Mouse (Mus musculus): ENCODE data around the gene Ptprg. TPM values are rescaled to one million over a fixed set of nuclear protein-coding genes. Genes with fewer than 3 reads are reported as not detected.

The Ptprg gene
- polyA plus RNA-seq, 1 experiment from 2014 or later, result 34.4 TPM

GRCm38 (mm10) chr14:12119260-12119659, 565.9 kb downstream of the Ptprg start:
- H3K4me2 ChIP-seq, result no peak overlapping the region
- H3K4me1 ChIP-seq, result no peaks in the 10 kb centered on the region
- WGBS, result 66% methylated on average over 8 of the region's 8 CpGs
- no peak overlapping the region for H3K27ac ChIP-seq
- no peaks in the 10 kb centered on the region for H3K27me3 ChIP-seq
- no peak overlapping the region for H3K9ac ChIP-seq
- H3K36me3 ChIP-seq, result peaks cover 14% of the 10 kb centered on the region; the same call in 1 of the 2 replicates
- H3K4me3 ChIP-seq, result no peak overlapping the region
- H3K9me3 ChIP-seq, result no peaks in the 10 kb centered on the region
- ATAC-seq (ENCODE audit: insufficient number of reproducible peaks, insufficient read depth, low FRiP score, low TSS enrichment, low read depth), result no peak

GRCm38 (mm10) chr14:12121906-12122305, 568.6 kb downstream of the Ptprg start:
- H3K27me3 ChIP-seq, result no peaks in the 10 kb centered on the region
- peaks cover 14% of the 10 kb centered on the region; the same call in 1 of the 2 replicates for H3K36me3 ChIP-seq
- no peak overlapping the region for H3K4me3 ChIP-seq
- H3K9ac ChIP-seq, result no peak overlapping the region
- WGBS, result 90% methylated on average over 7 of the region's 7 CpGs
- no peak overlapping the region for H3K4me2 ChIP-seq
- no peaks in the 10 kb centered on the region for H3K9me3 ChIP-seq
- no peak overlapping the region for H3K27ac ChIP-seq
- ATAC-seq (ENCODE audit: insufficient number of reproducible peaks, insufficient read depth, low FRiP score, low TSS enrichment, low read depth), result no peak
- H3K4me1 ChIP-seq, result no peaks in the 10 kb centered on the region

GRCm38 (mm10) chr14:12124682-12125081, 571.4 kb downstream of the Ptprg start:
- Histone ChIP-seq H3K27me3 (no peaks in the 10 kb centered on the region), H3K4me3 (no peak overlapping the region), H3K36me3 (peaks cover 14% of the 10 kb centered on the region; the same call in 1 of the 2 replicates), H3K9me3 (no peaks in the 10 kb centered on the region), H3K27ac (no peak overlapping the region), H3K4me1 (no peaks in the 10 kb centered on the region), H3K4me2 (no peak overlapping the region), H3K9ac (no peak overlapping the region)
- WGBS, result 94% methylated on average over 3 of the region's 3 CpGs
- no peak for ATAC-seq (ENCODE audit: insufficient number of reproducible peaks, insufficient read depth, low FRiP score, low TSS enrichment, low read depth)

GRCm38 (mm10) chr14:12127951-12128350, 574.6 kb downstream of the Ptprg start:
- Histone ChIP-seq H3K4me3 (no peak overlapping the region), H3K27me3 (no peaks in the 10 kb centered on the region), H3K9ac (no peak overlapping the region), H3K4me1 (no peaks in the 10 kb centered on the region), H3K36me3 (peaks cover 5% of the 10 kb centered on the region; the same call in 1 of the 2 replicates), H3K4me2 (no peak overlapping the region), H3K9me3 (no peaks in the 10 kb centered on the region), H3K27ac (no peak overlapping the region)
- 95% methylated on average over 3 of the region's 3 CpGs for WGBS
- no peak for ATAC-seq (ENCODE audit: insufficient number of reproducible peaks, insufficient read depth, low FRiP score, low TSS enrichment, low read depth)

DNA sequence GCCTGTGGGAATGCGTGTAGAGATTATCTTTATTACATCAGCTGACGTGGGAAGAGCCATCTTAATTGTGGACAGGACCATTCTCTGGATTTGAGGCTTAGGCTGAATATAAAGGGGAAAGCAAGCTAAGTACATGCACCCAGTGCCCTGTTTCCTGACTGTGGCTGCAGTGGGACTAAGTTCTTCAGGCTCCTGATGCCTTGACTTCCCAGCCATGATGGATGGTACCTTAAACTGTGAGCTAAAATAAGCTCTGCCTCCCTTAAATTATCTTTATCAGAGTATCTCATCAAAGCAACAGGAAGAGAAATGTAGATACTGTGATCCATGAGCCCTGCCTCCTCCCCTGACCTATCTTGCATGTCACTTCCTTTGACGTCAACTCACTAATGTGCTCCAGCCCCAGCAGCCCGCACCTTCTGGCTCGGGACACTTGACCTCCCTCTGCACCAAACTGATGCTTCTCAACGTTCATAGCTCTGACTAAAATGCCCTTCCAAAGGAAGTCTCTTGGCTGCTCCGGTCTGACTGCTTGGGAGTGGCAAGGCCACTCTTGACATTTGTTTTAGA, 578.8 kb downstream of the Ptprg start:
- Histone ChIP-seq H3K36me3 (no peaks in the 10 kb centered on the region), H3K4me2 (no peak overlapping the region), H3K9ac (no peak overlapping the region), H3K9me3 (no peaks in the 10 kb centered on the region), H3K27me3 (no peaks in the 10 kb centered on the region), H3K4me3 (no peak overlapping the region), H3K4me1 (no peaks in the 10 kb centered on the region), H3K27ac (no peak overlapping the region)
- 67% methylated on average over 7 of the region's 7 CpGs for WGBS
- ATAC-seq (ENCODE audit: insufficient number of reproducible peaks, insufficient read depth, low FRiP score, low TSS enrichment, low read depth), result no peak

DNA sequence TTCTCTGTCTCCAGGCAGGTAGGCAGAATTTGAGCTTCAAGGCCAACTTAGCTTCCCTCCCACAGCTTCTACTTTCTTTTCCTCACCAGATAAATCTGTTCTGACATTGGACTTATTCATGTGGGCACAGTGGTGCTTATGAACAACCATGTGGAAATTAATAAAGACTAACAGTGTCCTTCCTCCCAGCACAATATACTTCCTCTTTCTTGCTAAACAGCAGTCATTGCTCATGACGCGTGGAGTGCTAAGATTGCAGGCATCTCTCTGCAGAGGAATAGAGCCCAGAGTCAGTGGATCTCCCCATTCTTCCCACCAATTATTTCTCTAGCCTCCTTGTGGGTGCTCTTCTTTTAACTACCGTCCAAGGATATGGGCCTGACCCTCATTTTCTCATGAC, 579.8 kb downstream of the Ptprg start:
- WGBS, result 88% methylated on average over 3 of the region's 3 CpGs

DNA sequence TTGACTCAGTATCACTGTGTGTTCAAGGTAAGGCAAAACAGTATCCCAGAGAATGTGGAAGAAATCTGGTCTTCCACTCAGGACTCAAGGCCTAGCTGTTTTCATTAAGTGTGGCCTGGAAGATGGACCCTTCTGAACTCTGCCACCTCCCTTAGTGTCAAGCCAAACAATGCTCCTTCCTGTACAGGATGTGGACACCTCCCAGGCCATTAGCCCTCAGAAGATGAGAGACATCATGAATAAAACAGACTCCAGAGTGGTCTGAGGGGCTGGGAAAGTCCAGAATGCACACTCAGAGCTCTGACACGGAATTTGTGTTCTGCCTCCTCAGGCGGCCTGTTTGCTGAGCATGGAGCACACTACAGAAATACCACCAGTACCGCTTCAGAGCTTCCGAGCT, 581.2 kb downstream of the Ptprg start:
- H3K4me2 ChIP-seq, result no peak overlapping the region
- H3K4me1 ChIP-seq, result no peaks in the 10 kb centered on the region
- WGBS, result 83% methylated on average over 4 of the region's 4 CpGs
- H3K27me3 ChIP-seq, result no peaks in the 10 kb centered on the region
- H3K36me3 ChIP-seq, result no peaks in the 10 kb centered on the region
- ATAC-seq (ENCODE audit: insufficient number of reproducible peaks, insufficient read depth, low FRiP score, low TSS enrichment, low read depth), result no peak
- no peak overlapping the region for H3K9ac ChIP-seq
- H3K4me3 ChIP-seq, result no peak overlapping the region
- H3K27ac ChIP-seq, result no peak overlapping the region
- H3K9me3 ChIP-seq, result no peaks in the 10 kb centered on the region

More for the DNA sequence above, 579.8 kb downstream of the Ptprg start:
- H3K9ac ChIP-seq, result no peak overlapping the region
- no peaks in the 10 kb centered on the region for H3K9me3 ChIP-seq
- no peaks in the 10 kb centered on the region for H3K36me3 ChIP-seq
- no peaks in the 10 kb centered on the region for H3K4me1 ChIP-seq
- no peak overlapping the region for H3K4me2 ChIP-seq
- no peak overlapping the region for H3K27ac ChIP-seq
- no peaks in the 10 kb centered on the region for H3K27me3 ChIP-seq
- no peak overlapping the region for H3K4me3 ChIP-seq
- ATAC-seq (ENCODE audit: insufficient number of reproducible peaks, insufficient read depth, low FRiP score, low TSS enrichment, low read depth), result no peak

DNA sequence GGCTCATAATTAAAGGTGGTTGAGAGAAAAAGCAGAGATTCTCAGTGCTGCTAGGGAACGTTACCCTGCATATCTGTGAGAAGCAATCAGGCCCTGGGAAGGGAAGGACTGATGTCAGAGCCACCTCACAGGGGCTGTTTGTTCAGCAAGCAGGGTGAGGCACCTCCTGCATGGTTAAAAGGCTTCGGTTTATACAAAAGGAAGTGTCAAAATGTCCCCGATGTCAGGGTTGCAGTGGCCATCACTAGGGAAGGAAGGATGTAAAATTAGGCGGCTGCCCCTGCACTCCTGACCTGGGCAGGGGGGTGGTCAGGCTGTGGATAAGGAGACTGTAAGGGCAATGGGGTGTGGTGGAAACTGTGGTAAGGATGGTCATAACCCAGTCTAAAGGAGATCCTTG, 583.2 kb downstream of the Ptprg start:
- Histone ChIP-seq H3K4me2 (no peak overlapping the region), H3K27ac (no peak overlapping the region), H3K9ac (no peak overlapping the region), H3K9me3 (no peaks in the 10 kb centered on the region), H3K36me3 (no peaks in the 10 kb centered on the region), H3K4me1 (0 out of 2 replicates have a peak, but pooled peaks cover 5% of the 10 kb centered on the region), H3K4me3 (no peak overlapping the region), H3K27me3 (no peaks in the 10 kb centered on the region)
- no peak for ATAC-seq (ENCODE audit: insufficient number of reproducible peaks, insufficient read depth, low FRiP score, low TSS enrichment, low read depth)
- 77% methylated on average over 4 of the region's 4 CpGs for WGBS

- WGBS, result 36% methylated on average over 18 of the region's 18 CpGs
- H3K9ac ChIP-seq, result no peak overlapping the region
- no peaks in the 10 kb centered on the region for H3K27me3 ChIP-seq
- H3K4me3 ChIP-seq, result no peak overlapping the region
- ATAC-seq (ENCODE audit: insufficient number of reproducible peaks, insufficient read depth, low FRiP score, low TSS enrichment, low read depth), result 0 out of 2 replicates have a peak, but pooled peaks have one; percentile 21
- H3K4me1 ChIP-seq, result 0 out of 2 replicates have a peak, but pooled peaks cover 5% of the 10 kb centered on the region
- peak overlapping the region; percentile 43 for H3K4me2 ChIP-seq
- H3K9me3 ChIP-seq, result no peaks in the 10 kb centered on the region
- peaks cover 7% of the 10 kb centered on the region for H3K36me3 ChIP-seq
- no peak overlapping the region for H3K27ac ChIP-seq
Observed at GRCm38 (mm10) chr14:12139643-12140481, 586.5 kb downstream of the Ptprg start.

DNA sequence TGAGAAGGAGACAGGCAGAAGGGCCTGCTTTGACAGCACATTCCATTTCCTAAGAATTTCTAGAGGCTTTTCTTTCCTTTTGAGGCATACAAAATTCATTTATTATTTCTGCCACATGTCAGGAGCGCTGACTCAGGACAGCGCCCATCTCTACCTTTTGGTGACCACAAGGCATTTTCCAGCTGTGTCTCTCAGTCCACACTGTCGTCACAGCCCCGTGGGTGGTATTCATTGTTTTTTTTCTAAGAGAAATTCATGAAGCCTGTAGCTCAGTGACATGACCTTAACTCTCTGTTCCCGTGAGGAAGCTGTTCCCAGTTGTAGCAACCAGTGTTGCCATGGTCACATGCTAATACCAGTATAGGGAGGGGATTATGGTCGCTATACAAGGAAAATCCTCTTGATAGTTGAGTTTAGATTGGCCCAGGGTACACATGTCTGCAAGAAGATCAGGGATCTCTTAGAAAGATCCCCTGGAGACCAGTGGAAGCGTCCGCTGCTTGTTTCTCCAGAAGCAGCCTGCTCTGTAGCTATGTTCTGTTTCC, 590.7 kb downstream of the Ptprg start:
- H3K4me3 ChIP-seq, result no peak overlapping the region
- H3K36me3 ChIP-seq, result peaks cover 32% of the 10 kb centered on the region
- H3K9ac ChIP-seq, result no peak overlapping the region
- H3K4me2 ChIP-seq, result no peak overlapping the region
- H3K27ac ChIP-seq, result no peak overlapping the region
- no peak for ATAC-seq (ENCODE audit: insufficient number of reproducible peaks, insufficient read depth, low FRiP score, low TSS enrichment, low read depth)
- 0 out of 2 replicates have a peak, but pooled peaks cover 5% of the 10 kb centered on the region for H3K4me1 ChIP-seq
- WGBS, result 70% methylated on average over 8 of the region's 8 CpGs
- no peaks in the 10 kb centered on the region for H3K9me3 ChIP-seq
- no peaks in the 10 kb centered on the region for H3K27me3 ChIP-seq

- Histone ChIP-seq H3K36me3 (peaks cover 32% of the 10 kb centered on the region), H3K9me3 (no peaks in the 10 kb centered on the region), H3K9ac (no peak overlapping the region), H3K27me3 (no peaks in the 10 kb centered on the region), H3K4me3 (no peak overlapping the region), H3K27ac (no peak overlapping the region), H3K4me2 (no peak overlapping the region), H3K4me1 (no peaks in the 10 kb centered on the region)
- 96% methylated on average over 3 of the region's 3 CpGs for WGBS
- no peak for ATAC-seq (ENCODE audit: insufficient number of reproducible peaks, insufficient read depth, low FRiP score, low TSS enrichment, low read depth)
Observed at GRCm38 (mm10) chr14:12145919-12146318, 592.6 kb downstream of the Ptprg start.

- no peak overlapping the region for H3K27ac ChIP-seq
- H3K36me3 ChIP-seq, result peaks cover 29% of the 10 kb centered on the region
- no peak overlapping the region for H3K4me2 ChIP-seq
- 88% methylated on average over 3 of the region's 3 CpGs for WGBS
- ATAC-seq (ENCODE audit: insufficient number of reproducible peaks, insufficient read depth, low FRiP score, low TSS enrichment, low read depth), result no peak
- no peak overlapping the region for H3K4me3 ChIP-seq
- H3K27me3 ChIP-seq, result no peaks in the 10 kb centered on the region
- H3K9me3 ChIP-seq, result no peaks in the 10 kb centered on the region
- H3K9ac ChIP-seq, result no peak overlapping the region
- H3K4me1 ChIP-seq, result no peaks in the 10 kb centered on the region
Observed at GRCm38 (mm10) chr14:12149529-12149928, 596.2 kb downstream of the Ptprg start.

Measured in embryonic facial prominence, embryonic 13.5 days (tissue).